Mouse (Mus musculus) cerebellum, postnatal 14 days (tissue): Measurements from ENCODE around the gene Ubc.
"Not testable (repeated sequence)": the region's sequence is repeated elsewhere in the genome, so short reads cannot be mapped to it uniquely, and the experiment has no call there.

Experiments
- DNase-seq, 2 experiments: peaks; one replicate each; pipeline ENCODE4 v3.0.0; 2021; ENCODE audit warnings: mixed read lengths in 2 of 2

The Ubc gene

GRCm38 (mm10) chr5:125403481-125404465 is 13.8 kb upstream of the Ubc start:
- peak; percentile 84 to 86 for DNase-seq

GRCm38 (mm10) chr5:125402991-125403390 is 13.0 kb upstream of the Ubc start:
- DNase-seq: no peak

DNA sequence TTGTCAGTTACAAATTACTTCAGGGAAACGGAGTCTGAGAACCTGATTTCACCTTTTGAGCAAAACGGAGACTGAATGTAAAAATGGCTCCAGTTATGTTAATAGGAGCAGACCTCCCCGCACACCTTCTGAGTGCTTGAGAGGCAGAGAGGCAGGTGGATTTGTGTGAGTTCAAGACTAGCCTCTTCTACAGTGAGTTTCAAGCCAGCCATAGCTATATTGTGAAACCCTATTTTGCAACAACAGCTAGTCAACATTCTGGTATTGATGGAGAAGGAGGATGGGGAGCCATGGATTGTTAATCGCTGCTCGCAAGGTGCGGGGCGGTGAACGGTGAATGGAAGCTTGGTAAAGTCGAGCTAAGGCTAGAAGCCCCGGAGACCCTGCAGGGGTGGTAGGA is 12.5 kb upstream of the Ubc start:
- DNase-seq: no peak

DNA sequence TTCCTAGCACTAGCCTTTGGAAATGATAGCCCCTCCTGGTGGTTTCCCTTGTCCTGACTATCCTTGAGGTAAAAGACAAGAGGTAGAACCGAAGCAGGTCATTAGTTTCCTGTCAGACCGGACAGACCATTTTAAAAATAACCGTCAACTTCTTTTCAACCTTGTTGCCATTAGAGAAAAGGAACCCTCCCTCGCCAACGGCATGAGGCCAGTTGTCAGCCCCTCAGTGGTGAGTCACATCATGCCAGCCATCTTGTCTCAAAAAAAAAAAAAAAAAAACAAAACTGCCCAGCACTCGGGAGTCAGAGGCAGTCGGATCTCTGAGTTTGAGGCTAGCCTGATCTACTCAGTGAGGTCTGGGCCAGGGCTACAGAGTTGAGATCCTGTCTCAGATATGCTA is 10.9 kb upstream of the Ubc start:
- no peak for DNase-seq

DNA sequence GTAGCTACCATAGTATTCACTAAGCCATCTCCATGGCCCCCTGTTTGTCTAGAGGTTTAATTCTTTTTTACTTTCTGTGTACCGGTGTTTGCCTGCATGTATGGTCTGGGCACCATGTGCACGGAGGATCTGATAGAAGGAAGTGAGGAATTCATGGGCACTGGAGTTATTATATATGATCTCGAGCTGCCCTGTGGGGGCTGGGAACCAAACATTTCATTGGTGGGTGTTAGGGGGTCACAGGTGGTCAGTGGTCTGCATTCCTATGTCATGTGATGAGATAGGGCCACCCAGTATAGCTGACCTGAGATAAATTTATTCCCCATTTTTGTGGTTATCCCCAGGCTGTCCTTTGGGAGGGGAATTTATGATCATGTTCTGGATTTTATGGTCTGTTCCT is 5.0 kb upstream of the Ubc start:
- no peak for DNase-seq

- DNase-seq: peak; percentile 63 to 70
These were observed 3.9 kb upstream of the Ubc start for GRCm38 (mm10) chr5:125393622-125394603.

DNA sequence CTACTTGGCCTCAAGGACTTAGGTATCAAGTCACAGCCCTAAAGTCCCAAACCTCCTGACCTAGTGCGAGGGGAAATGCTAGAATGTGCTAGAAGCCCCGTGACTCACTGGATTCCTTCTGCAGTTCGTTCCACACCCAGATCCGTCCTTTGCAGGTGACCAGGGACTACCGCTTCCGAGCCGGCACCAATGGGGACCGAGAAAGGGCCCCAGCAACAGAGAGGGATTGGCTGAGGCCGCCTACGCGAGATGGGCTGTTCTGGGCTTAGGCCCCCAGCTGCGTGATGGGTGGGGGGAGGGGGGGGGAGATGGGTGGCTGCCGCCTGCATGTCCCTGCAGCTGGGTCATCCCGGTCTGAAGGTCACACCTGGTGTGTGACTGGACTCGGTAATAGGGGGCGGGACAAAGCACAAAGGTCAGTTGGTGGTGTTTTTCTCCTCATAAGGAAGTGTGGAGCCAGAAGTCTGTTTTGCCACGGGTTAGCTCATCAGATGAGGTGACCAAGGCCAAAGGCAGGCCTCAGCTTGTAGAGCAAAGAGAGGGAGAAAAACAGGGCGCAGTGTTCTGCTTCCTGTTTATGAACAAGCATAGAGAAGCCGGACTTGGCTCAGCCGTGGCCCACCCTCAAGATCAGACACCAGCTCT is 3.1 kb upstream of the Ubc start:
- DNase-seq: peak; percentile 98

DNA sequence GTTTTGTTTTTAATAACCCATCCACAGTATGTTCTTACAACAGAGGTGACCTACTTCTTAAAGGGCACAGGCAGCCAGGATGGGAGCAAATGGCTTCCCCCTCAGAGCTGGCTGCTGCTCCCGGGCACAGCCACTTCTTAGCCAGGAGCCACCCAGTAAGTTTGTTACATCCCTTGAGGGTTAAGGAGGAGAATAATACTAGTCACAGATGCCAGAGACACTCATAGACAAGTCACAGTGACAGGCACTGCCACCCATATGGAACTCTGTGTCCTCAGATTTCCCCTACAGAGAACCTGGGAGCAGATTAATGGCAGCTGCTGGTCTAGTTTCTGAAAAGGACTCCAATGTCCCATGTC is 2.6 kb upstream of the Ubc start:
- peak in 1 of 2 experiments; percentile 51 for DNase-seq

GRCm38 (mm10) chr5:125392176-125392575 is 2.2 kb upstream of the Ubc start:
- DNase-seq: peak in 1 of 2 experiments; percentile 35

- peak; percentile 71 to 76 for DNase-seq
These were observed 1.6 kb upstream of the Ubc start for GRCm38 (mm10) chr5:125391609-125392008.

GRCm38 (mm10) chr5:125390906-125391477 is 990 bp upstream of the Ubc start:
- DNase-seq: peak in 1 of 2 experiments; percentile 32

DNA sequence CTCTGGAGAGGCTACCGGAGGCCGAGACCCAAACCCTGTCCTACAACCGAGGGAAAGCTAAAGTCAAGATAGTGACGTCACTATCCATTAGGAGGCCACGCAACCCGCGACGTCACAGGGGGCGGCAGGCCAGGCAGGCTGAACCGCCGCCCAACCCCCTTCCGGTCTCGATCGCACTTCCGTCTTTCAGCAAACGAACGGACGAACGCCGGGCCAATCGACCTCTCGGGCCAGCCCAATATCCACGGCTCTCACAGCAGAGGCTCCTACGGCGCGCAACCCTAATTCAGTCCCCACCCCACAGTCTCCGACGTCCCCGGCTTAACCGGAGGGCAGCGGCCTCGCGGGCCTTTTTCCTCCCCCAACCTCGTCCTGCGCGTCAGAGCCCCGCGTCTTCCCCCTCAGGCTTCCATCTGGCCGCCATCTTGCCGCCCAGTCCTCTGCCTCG is 847 bp downstream of the Ubc start, which contains the start of gene Gm10382:
Gene Gm10382, plus strand, starts transcription at position 192 of the 448 bp plus-strand sequence.
- DNase-seq: peak; percentile 86 to 92

DNA sequence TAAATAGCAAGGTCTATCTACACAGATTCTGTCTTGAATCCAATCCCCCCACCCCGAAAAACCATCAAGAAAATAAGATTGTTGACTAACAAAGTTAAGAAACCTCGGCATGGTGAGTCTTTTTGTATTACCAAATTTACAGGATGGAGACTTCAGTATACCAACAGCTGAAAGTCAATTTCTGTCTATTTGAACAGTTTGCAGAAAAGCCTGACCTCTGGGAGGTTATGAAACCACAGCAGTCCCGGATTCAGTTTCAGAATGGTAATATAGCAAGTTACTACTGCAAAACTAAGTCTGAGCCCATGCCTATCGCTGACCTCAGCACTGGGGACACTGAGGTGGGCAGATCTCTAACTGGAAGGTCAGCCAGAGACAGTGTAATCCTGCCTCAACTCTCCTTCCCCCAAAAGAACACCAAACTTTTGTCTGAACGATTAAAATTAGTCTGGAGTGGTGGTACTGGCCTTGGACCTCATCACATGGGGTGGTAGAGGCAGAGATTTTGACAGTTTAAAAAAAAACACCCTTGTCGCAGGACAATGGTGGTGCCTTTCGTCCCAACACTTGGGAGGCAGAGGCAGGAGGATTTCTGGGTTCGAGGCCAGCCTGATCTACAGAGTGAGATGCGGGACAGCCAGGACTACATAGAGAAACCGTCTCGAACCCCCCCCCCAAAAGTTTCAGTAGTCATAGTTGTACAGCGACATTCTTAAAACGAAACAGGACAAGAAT is 1.5 kb downstream of the Ubc start:
- DNase-seq: no peak

DNA sequence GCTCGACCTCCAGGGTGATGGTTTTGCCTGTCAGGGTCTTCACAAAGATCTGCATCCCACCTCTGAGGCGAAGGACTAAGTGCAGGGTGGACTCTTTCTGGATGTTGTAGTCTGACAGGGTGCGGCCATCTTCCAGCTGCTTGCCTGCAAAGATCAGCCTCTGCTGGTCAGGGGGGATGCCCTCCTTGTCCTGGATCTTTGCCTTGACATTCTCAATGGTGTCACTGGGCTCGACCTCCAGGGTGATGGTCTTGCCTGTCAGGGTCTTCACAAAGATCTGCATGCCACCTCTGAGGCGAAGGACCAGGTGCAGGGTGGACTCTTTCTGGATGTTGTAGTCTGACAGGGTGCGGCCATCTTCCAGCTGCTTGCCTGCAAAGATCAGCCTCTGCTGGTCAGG is 2.7 kb downstream of the Ubc start:
- DNase-seq: not testable (repeated sequence)

DNA sequence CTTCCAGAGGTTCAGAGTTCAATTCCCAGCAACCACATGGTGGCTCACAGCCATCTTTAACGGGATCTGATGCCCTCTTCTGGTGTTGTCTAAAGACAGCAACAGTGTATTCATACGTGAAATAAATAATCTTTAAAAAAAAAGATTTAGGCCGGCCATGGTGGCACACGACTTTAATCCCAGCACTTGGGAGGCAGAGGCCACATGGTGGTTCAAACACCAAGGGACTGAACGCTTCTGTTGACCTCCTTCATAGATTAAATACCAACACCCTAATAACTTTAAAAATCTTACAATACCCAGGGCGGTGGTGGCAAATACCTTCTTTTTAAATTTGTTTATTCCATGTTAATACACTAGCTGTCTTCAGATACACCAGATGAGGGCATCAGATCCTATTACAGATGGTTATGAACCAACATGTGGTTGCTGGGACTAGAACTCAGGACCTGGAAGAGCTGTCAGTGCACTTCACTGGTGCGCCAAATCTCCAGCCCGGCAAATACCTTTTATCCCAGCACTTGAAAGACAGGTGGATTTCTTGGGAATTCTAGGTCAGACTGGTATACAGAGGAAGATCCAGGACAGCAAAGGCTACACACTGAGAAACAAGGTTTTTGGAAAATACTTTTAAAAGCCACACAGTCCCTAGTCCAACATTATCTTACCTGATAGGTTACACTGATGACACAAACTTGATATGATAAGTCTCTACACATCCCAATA is 4.6 kb downstream of the Ubc start:
- peak in 1 of 2 experiments; percentile 8 for DNase-seq

DNA sequence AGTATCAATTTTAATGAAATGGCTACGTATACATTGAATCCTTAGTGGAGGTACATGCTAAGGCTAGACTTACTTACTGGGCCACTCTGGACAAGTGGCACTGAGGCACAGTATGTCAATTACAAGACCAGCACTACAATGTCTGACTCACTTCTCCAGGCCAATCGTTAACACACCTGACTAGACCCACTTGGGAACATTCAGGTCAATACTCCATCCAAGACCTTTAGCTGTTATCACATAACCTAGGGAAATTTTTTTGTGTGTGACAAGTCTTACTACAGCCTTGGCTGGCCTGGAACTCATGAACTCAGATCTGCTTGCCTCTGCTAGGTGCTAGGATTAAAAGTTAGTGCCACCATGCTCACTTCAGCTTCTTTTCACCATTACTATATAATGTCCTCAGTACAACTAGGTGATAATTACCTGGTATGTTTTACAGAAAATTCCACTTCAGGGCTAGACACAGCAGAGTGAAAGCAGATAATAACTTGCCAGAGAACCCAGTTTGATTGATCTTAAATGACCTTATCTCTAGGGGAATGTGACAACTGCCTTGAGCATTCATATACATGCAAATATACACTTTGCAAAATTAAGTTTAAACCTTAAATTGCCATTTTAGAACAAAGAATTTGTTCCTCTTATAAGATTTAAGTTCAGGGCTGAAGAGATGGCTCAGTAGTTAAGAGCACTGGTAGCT is 5.3 kb downstream of the Ubc start:
- no peak for DNase-seq

- no peak for DNase-seq
These were observed 6.2 kb downstream of the Ubc start for GRCm38 (mm10) chr5:125383637-125384420.

DNA sequence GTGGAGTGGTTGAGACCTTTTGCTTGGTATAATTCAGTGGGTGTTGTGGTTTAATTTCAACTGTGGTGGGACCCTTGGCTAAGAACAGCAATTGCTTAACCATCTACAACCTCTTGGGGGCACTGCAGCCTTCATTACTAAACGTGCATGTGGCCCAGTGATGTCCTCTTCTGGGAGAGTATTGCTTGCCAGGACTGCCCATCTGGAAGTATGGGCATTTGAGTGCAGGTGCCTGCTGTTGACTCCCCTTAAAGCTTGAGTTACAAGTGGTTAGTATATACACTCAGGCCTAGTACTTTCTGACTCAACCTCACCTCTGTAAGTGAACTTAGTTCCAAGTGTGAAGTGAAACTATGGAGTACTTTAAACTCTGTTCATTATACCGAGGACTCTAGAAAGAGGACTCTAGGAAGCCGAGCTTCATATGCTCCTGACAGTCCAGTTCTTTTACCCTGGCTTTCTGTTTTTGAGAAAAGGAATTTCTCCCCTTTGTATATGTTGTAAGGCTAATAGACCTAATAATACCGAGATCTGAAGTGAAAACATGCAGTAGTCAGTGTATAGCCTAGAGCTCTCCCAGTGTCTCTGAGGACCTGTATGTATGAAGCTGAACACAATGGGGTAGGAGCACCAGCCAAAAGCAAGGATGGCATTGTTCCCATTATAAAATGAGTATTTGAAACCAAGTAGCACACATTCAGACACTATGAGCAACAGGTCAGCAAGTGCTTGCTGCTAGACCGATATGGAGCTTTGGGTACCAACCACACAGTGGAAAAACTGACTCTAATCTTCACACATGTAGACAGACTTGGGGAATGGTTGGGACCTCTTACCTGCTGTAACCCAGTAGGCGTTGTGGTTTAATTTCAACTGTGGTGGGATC is 7.1 kb downstream of the Ubc start:
- peak; percentile 73 to 79 for DNase-seq
